Mouse (Mus musculus) midbrain, embryonic 15.5 days (tissue): ENCODE data around the gene Prrx2. TPM values are rescaled to one million over a fixed set of nuclear protein-coding genes. Genes with fewer than 3 reads are reported as not detected.

Experiments
- ATAC-seq: fragments of 200-750 bp; cut with Nextera tagmentation; replicated peaks from 2 replicates; pipeline ENCODE4 v1.8.0; 2017; ENCODE audit warnings: moderate TSS enrichment
- H3K27ac ChIP-seq: fragments of 300-500 bp; sonication (generic); 2 replicates; pipeline ENCODE4 v1.5.1; 2015; ENCODE audit warnings: mild to moderate bottlenecking, inconsistent platforms
- H3K27me3 ChIP-seq: fragments of 300-500 bp; sonication (generic); replicated peaks from 2 replicates; pipeline ENCODE4 v1.6.1; 2015; ENCODE audit warnings: inconsistent platforms
- H3K36me3 ChIP-seq: fragments of 300-500 bp; sonication (generic); replicated peaks from 2 replicates; pipeline ENCODE4 v1.6.1; 2015; ENCODE audit warnings: inconsistent platforms
- H3K4me1 ChIP-seq: fragments of 300-500 bp; sonication (generic); 2 replicates; pipeline ENCODE4 v1.6.1; 2015; ENCODE audit warnings: inconsistent platforms
- H3K4me2 ChIP-seq: fragments of 300-500 bp; sonication (generic); 2 replicates; pipeline ENCODE4 v1.6.1; 2015; ENCODE audit warnings: inconsistent platforms, mild to moderate bottlenecking, moderate library complexity
- H3K4me3 ChIP-seq: fragments of 300-500 bp; sonication (generic); 2 replicates; pipeline ENCODE4 v1.5.1; 2015; ENCODE audit warnings: mild to moderate bottlenecking, inconsistent platforms
- H3K9ac ChIP-seq: fragments of 300-500 bp; sonication (generic); 2 replicates; pipeline ENCODE4 v1.6.1; 2015; ENCODE audit warnings: mild to moderate bottlenecking, inconsistent platforms
- H3K9me3 ChIP-seq: fragments of 300-500 bp; sonication (generic); 2 replicates; pipeline ENCODE4 v1.6.1; 2016; ENCODE audit warnings: inconsistent platforms
- WGBS: fragments of 180-500 bp; shearing (Covaris S2); methylation state at CpG from one replicate; pipeline ENCODE4 v1.1.7; 2015; ENCODE audit warnings: mixed read lengths; 5-methylcytosine and 5-hydroxymethylcytosine counted together
- polyA plus RNA-seq: library from polyadenylated mRNA; unstranded; fragments of >200 nt; fragmentation: Nextera tagmentation; extraction: Ambion mirVana; gene quantifications from 2 replicates; pipeline ENCODE4 v1.2.1, GENCODE M21; 2015

The Prrx2 gene
- polyA plus RNA-seq, 1 experiment from 2014 or later: 3.7 TPM

DNA sequence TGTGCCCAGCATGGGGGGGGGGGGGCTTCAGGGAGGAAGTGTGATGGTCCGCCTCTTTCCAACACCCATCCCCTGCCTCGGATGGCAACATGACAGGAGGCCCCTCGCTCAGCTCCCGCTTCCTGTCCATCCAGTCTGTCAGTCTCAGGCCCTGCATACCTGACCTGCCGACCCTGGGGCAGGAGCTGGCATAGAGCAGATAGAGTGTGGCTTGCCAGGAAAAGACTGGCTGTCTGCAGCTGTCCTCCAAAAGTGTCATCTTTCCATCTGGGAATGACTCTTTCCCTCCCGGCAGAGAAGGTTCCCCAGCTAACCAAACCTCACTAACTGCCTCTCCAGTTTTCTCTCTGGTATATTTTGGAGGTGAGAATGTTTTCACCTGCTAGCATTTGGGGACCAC is 15.8 kb downstream of the Prrx2 start:
- H3K27me3 ChIP-seq: peaks cover 12% of the 10 kb centered on the region
- H3K9me3 ChIP-seq: no peaks in the 10 kb centered on the region
- H3K27ac ChIP-seq: no peak overlapping the region
- 59% methylated on average over 5 of the region's 6 CpGs for WGBS
- no peak overlapping the region for H3K4me2 ChIP-seq
- no peak for ATAC-seq
- no peak overlapping the region for H3K9ac ChIP-seq
- no peak overlapping the region for H3K4me3 ChIP-seq
- no peaks in the 10 kb centered on the region for H3K36me3 ChIP-seq
- peaks cover 11% of the 10 kb centered on the region for H3K4me1 ChIP-seq

GRCm38 (mm10) chr2:30852771-30853313 is 18.1 kb downstream of the Prrx2 start:
- Histone ChIP-seq H3K4me1 (peaks cover 18% of the 10 kb centered on the region), H3K27me3 (no peaks in the 10 kb centered on the region), H3K9ac (no peak overlapping the region), H3K9me3 (no peaks in the 10 kb centered on the region), H3K36me3 (no peaks in the 10 kb centered on the region), H3K27ac (no peak overlapping the region), H3K4me3 (no peak overlapping the region), H3K4me2 (no peak overlapping the region)
- WGBS: 36% methylated on average over 20 of the region's 20 CpGs
- no peak for ATAC-seq

DNA sequence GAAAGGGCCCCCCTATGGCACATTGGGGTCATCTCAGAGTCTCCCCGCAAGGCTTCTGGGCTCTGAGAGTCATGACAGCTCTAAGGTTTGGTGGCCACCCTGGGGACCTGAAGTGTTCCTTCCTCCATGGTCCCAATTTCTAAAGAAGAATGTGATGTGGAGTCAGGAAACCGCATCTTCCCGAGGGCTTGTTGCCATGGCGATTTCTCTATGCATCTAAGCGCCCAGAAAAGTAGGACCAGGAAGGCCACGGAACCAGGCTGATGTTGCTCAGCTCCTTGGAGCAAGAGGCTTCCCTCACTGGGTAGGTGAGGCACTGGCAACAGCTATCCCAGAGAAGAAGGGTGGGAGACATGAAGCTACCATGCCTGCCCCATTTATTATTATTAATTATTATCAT is 22.3 kb downstream of the Prrx2 start:
- Histone ChIP-seq H3K9me3 (no peaks in the 10 kb centered on the region), H3K4me2 (no peak overlapping the region), H3K27me3 (no peaks in the 10 kb centered on the region), H3K27ac (no peak overlapping the region), H3K4me3 (no peak overlapping the region), H3K9ac (no peak overlapping the region), H3K4me1 (peaks cover 21% of the 10 kb centered on the region), H3K36me3 (no peaks in the 10 kb centered on the region)
- 39% methylated on average over 6 of the region's 6 CpGs for WGBS
- no peak for ATAC-seq

GRCm38 (mm10) chr2:30859782-30860181 is 25.0 kb downstream of the Prrx2 start:
- no peaks in the 10 kb centered on the region for H3K36me3 ChIP-seq
- H3K4me2 ChIP-seq: no peak overlapping the region
- H3K27me3 ChIP-seq: no peaks in the 10 kb centered on the region; the same call in 1 of the 2 replicates
- peaks cover 9% of the 10 kb centered on the region for H3K4me1 ChIP-seq
- no peak for ATAC-seq
- H3K4me3 ChIP-seq: no peak overlapping the region
- H3K9ac ChIP-seq: no peak overlapping the region
- WGBS: 69% methylated on average over 5 of the region's 5 CpGs
- H3K9me3 ChIP-seq: no peaks in the 10 kb centered on the region
- no peak overlapping the region for H3K27ac ChIP-seq

DNA sequence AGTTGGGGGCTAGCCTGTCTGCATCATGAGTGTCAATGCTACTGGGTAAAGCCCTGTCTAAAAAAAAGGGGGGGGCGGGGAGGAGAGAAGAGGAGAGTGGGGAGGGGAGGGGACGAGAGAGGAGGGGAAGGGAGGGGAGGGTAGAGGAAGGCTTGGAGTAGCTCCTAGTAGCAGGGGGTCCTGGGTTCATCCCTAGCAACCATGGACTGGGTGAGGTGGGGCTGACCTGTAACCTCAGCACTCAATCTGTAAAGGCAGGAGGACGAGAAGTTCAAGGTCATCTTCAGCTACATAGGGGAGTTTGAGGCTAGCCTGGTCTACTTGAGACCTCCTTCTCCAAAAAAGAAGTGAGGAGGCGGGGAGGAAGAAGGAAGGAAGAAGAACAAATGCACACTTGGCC is 27.3 kb downstream of the Prrx2 start:
- H3K9ac ChIP-seq: no peak overlapping the region
- ATAC-seq: no peak
- 67% methylated on average over 4 of the region's 4 CpGs for WGBS

DNA sequence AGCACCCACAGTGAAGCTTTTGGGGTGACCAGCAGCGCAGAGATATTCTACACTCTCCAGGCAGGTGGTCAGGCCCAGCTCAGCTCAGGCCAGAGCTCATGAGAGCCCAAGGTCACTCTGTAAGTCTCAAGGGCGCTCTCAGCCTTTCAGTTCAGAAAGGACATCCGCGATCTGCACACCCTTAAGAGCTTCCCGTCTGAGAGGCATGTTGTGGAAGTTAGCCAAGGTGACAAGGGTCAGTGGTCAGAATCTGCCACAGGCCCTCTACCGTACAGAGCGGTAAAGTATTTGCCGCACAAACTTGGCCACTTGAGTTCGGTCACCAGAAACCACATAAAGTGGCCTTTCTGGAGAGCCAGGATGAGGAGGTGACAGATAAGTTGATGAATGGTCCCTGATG is 28.8 kb downstream of the Prrx2 start:
- Histone ChIP-seq H3K9me3 (no peaks in the 10 kb centered on the region), H3K36me3 (no peaks in the 10 kb centered on the region), H3K9ac (no peak overlapping the region), H3K4me2 (no peak overlapping the region), H3K27me3 (peaks cover 2% of the 10 kb centered on the region; the same call in 1 of the 2 replicates), H3K27ac (no peak overlapping the region), H3K4me3 (no peak overlapping the region), H3K4me1 (no peaks in the 10 kb centered on the region)
- 90% methylated on average over 9 of the region's 9 CpGs for WGBS
- no peak for ATAC-seq

More for the DNA sequence above, 27.3 kb downstream of the Prrx2 start:
- Histone ChIP-seq H3K9me3 (no peaks in the 10 kb centered on the region), H3K4me1 (peaks cover 6% of the 10 kb centered on the region), H3K4me2 (no peak overlapping the region), H3K27ac (no peak overlapping the region), H3K36me3 (no peaks in the 10 kb centered on the region), H3K4me3 (no peak overlapping the region), H3K27me3 (peaks cover 2% of the 10 kb centered on the region; the same call in 1 of the 2 replicates)

- ATAC-seq: no peak
- H3K27ac ChIP-seq: no peak overlapping the region
- no peaks in the 10 kb centered on the region for H3K4me1 ChIP-seq
- peaks cover 2% of the 10 kb centered on the region; the same call in 1 of the 2 replicates for H3K27me3 ChIP-seq
- WGBS: 4% methylated on average over 34 of the region's 35 CpGs
- no peaks in the 10 kb centered on the region for H3K36me3 ChIP-seq
- H3K4me3 ChIP-seq: peak overlapping the region; percentile 20
- no peaks in the 10 kb centered on the region for H3K9me3 ChIP-seq
- H3K4me2 ChIP-seq: peak overlapping the region; percentile 44
- H3K9ac ChIP-seq: no peak overlapping the region
Observed at GRCm38 (mm10) chr2:30864968-30865381, 30.2 kb downstream of the Prrx2 start.

- H3K4me3 ChIP-seq: no peak overlapping the region
- ATAC-seq: no peak
Observed at GRCm38 (mm10) chr2:30865426-30865825, 30.7 kb downstream of the Prrx2 start.

GRCm38 (mm10) chr2:30870863-30871262 is 36.1 kb downstream of the Prrx2 start:
- no peak overlapping the region for H3K27ac ChIP-seq
- ATAC-seq: no peak
- no peaks in the 10 kb centered on the region for H3K27me3 ChIP-seq
- H3K36me3 ChIP-seq: no peaks in the 10 kb centered on the region
- no peak overlapping the region for H3K4me3 ChIP-seq
- H3K9me3 ChIP-seq: no peaks in the 10 kb centered on the region
- H3K4me1 ChIP-seq: no peaks in the 10 kb centered on the region
- no peak overlapping the region for H3K9ac ChIP-seq
- no peak overlapping the region for H3K4me2 ChIP-seq
- 69% methylated on average over 8 of the region's 8 CpGs for WGBS

More at GRCm38 (mm10) chr2:30865426-30865825, 30.7 kb downstream of the Prrx2 start:
- H3K9ac ChIP-seq: no peak overlapping the region
- no peaks in the 10 kb centered on the region for H3K9me3 ChIP-seq
- H3K27me3 ChIP-seq: peaks cover 2% of the 10 kb centered on the region; the same call in 1 of the 2 replicates
- 58% methylated on average over 3 of the region's 3 CpGs for WGBS
- H3K4me1 ChIP-seq: no peaks in the 10 kb centered on the region
- H3K27ac ChIP-seq: no peak overlapping the region
- no peak overlapping the region for H3K4me2 ChIP-seq
- H3K36me3 ChIP-seq: no peaks in the 10 kb centered on the region

GRCm38 (mm10) chr2:30872669-30873068 is 37.9 kb downstream of the Prrx2 start:
- H3K9ac ChIP-seq: no peak overlapping the region
- no peaks in the 10 kb centered on the region for H3K36me3 ChIP-seq
- no peaks in the 10 kb centered on the region for H3K9me3 ChIP-seq
- no peaks in the 10 kb centered on the region for H3K27me3 ChIP-seq
- 78% methylated on average over 6 of the region's 6 CpGs for WGBS
- no peak overlapping the region for H3K4me3 ChIP-seq
- H3K27ac ChIP-seq: no peak overlapping the region
- H3K4me2 ChIP-seq: no peak overlapping the region
- no peak for ATAC-seq
- H3K4me1 ChIP-seq: no peaks in the 10 kb centered on the region

GRCm38 (mm10) chr2:30874445-30874844 is 39.7 kb downstream of the Prrx2 start:
- H3K4me1 ChIP-seq: no peaks in the 10 kb centered on the region
- H3K4me3 ChIP-seq: no peak overlapping the region
- H3K27ac ChIP-seq: no peak overlapping the region
- no peak overlapping the region for H3K4me2 ChIP-seq
- ATAC-seq: no peak
- H3K27me3 ChIP-seq: no peaks in the 10 kb centered on the region
- no peaks in the 10 kb centered on the region for H3K9me3 ChIP-seq
- no peaks in the 10 kb centered on the region for H3K36me3 ChIP-seq
- H3K9ac ChIP-seq: no peak overlapping the region
- WGBS: 28% methylated on average over 10 of the region's 10 CpGs

DNA sequence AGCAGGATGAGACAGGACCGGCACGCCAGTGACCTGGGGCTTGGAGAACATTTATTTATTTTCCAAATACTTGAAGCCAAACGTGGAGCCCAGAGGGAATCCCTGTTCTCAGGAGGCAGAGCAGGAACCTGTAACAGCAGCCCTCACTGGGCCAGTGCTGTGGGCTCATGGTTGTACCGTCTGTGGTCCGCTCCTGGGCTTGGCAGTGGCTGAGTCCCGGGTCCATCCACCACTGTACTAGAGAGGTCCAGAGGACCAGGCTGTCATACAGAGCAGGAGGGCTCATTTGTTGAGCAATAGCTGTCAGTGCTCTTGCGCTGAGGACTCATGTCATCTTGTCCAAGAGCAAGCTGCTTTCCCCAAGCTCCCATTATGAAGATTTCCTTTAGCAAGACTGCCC is 40.3 kb downstream of the Prrx2 start:
- ATAC-seq: no peak
- 76% methylated on average over 7 of the region's 7 CpGs for WGBS
- Histone ChIP-seq H3K4me2 (no peak overlapping the region), H3K27ac (no peak overlapping the region), H3K9me3 (no peaks in the 10 kb centered on the region), H3K4me1 (no peaks in the 10 kb centered on the region), H3K36me3 (no peaks in the 10 kb centered on the region), H3K4me3 (no peak overlapping the region), H3K9ac (no peak overlapping the region), H3K27me3 (no peaks in the 10 kb centered on the region)

DNA sequence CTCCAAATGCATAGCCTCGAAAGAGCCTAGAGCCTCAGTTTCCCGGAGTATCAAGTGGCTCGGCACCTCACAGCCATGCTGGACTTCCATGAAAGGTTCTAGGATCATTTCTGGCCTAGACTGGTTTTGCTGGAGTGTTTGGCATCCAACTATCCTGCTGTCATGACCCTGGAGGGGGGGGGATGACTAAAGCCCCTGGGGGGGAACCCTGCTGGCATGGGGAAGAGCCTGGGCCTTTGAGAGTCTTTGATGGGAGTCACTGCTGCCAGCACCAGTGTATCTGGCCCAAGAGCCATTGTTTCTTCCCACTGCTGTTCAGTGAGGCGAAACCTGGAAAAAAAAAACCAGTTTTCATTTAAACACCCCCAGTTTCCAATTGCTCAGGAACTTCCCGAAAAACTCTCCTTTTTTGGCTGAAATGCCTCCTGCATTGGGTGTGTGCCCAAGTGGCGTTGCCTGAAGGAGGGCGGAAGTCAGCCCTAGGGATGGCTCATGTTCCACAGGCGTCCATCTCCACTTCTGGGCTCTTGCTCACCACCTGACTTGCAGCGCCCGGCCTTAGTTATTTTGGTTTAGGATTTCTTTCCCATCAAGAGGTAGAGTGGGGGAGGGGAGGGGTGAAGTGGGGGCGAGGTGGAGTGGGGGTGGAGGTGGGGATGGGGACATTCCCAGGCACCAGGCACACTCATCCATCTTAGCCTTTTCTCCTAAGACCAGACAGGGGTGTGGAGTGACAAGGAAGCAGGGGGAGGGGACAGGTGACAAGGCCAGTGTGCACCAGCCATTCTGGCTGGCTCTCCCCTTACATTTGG is 41.1 kb downstream of the Prrx2 start:
- ATAC-seq: no peak
- Histone ChIP-seq H3K36me3 (no peaks in the 10 kb centered on the region), H3K9me3 (no peaks in the 10 kb centered on the region), H3K4me2 (no peak overlapping the region), H3K27ac (no peak overlapping the region), H3K4me1 (no peaks in the 10 kb centered on the region), H3K27me3 (no peaks in the 10 kb centered on the region), H3K4me3 (no peak overlapping the region), H3K9ac (no peak overlapping the region)
- WGBS: 55% methylated on average over 11 of the region's 11 CpGs
